Mouse (Mus musculus): ENCODE measurements around the gene Fbxl17.

DNA sequence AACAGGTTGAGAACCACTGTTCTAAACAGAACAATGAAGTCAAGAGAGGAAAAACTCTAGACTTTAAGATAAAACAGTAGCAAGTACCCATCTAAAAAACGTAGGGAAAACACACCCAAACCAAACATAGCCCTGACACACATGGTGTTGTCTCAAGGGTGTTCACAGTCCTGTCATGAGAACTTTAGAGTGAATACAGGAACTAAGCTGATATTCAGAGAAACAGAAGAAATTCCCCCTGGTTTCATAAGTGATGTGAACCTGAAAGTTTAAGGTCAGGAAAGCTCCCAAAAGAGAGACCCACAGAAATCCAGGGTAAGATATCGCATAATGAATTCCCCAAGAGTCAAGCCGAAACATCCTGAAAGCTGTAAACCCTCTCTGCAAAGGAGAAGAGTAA, 97.6 kb downstream of the Fbxl17 start:
- no peak for TF ChIP-seq CTCF (IDR thresholded peaks at IDR 0.05; ENCODE audit: borderline replicate concordance, insufficient read depth, low read length)
- TF ChIP-seq POLR2A (IDR thresholded peaks at IDR 0.05; ENCODE audit: low read depth, low read length), result no peak

All from embryonic fibroblast, embryonic 13.5 days (primary cell).